38 mouse cellular contexts compared by ENCODE assay signal in the genomic region with DNA sequence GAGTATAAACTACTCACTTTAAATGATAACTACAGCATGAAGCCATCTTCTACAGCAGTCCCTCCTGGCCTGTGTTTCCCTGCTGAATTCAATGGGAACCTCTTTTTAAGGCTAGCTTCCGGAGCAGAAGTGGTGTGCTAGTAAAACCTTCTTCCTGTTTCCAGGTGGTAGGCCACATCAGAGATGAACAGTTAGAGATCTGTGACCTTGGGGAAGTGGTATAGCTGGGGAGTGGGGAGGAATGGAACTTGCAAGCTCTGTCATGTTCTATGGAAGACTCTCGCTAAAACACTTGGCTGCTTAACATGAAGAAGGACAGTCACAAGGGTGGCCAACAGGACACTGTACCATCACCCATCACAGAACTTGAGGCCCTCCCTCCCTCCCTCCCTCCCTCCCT. TPM values are rescaled to one million over a fixed set of nuclear protein-coding genes. Genes with fewer than 3 reads are reported as not detected.
DNase-seq lines count a peak whose midpoint lies in the region; ATAC-seq lines count a peak whose summit lies in the region.
"Had no signal": no experiment of that assay in that cellular context is flagged by ENCODE, and none has a peak within 500 bp of the region (broad histone marks: within the 10 kb centered on the region; RNA-seq: fewer than 3 reads in every experiment).

No protein-coding gene starts in this region.

- no peaks in the 10 kb centered on the region for H3K4me1 ChIP-seq in heart, embryonic 16.5 days (ENCODE audit: control insufficient read depth, insufficient read depth, low read length)
- no peaks in the 10 kb centered on the region for H3K4me1 ChIP-seq in heart, embryonic 10.5 days
- no peaks in the 10 kb centered on the region for H3K4me1 ChIP-seq in kidney, embryonic 16.5 days (ENCODE audit: insufficient read depth, low read length)
- H3K4me1 ChIP-seq: embryonic facial prominence, embryonic 13.5 days; forebrain, embryonic 15.5 days; heart, embryonic 13.5 days; lung, embryonic 15.5 days; megakaryocyte, embryonic 14.5 days had no signal

- no peaks in the 10 kb centered on the region for H3K9me3 ChIP-seq in heart, embryonic 16.5 days (replicated peaks; ENCODE audit: control insufficient read depth, low read length)
- H3K9me3 ChIP-seq in heart, embryonic 10.5 days = no peaks in the 10 kb centered on the region
- H3K9me3 ChIP-seq in kidney, embryonic 16.5 days (ENCODE audit: low read length) = no peaks in the 10 kb centered on the region
- H3K9me3 ChIP-seq: embryonic facial prominence, embryonic 13.5 days; forebrain, embryonic 10.5 days; forebrain, embryonic 15.5 days; heart, embryonic 13.5 days; limb, embryonic 13.5 days; lung, embryonic 15.5 days; midbrain, embryonic 12.5 days; neural tube, embryonic 13.5 days had no signal

- ATAC-seq in heart, embryonic 16.5 days (replicated peaks; ENCODE audit: extremely low read depth, insufficient read depth, low FRiP score) = peak; percentile 56; the same call in 1 of the 2 replicates
- ATAC-seq in common myeloid progenitor, adult 5-6 weeks (replicated peaks; ENCODE audit: low read depth, poor library complexity, severe bottlenecking) = peak; percentile 91
- ATAC-seq in megakaryocyte progenitor cell, adult 5-6 weeks (replicated peaks; ENCODE audit: poor library complexity) = peak; percentile 86
- no peak for ATAC-seq in kidney, embryonic 16.5 days (ENCODE audit: low FRiP score, low TSS enrichment)
- ATAC-seq: forebrain, embryonic 15.5 days; hindbrain, embryonic 16.5 days; intestine, postnatal 0 days had no signal

- no peaks in the 10 kb centered on the region for H3K27me3 ChIP-seq in heart, embryonic 16.5 days (ENCODE audit: control insufficient read depth, insufficient read depth, low read length)
- no peaks in the 10 kb centered on the region for H3K27me3 ChIP-seq in heart, embryonic 10.5 days (ENCODE audit: insufficient read depth, poor library complexity, severe bottlenecking)
- no peaks in the 10 kb centered on the region for H3K27me3 ChIP-seq in kidney, embryonic 16.5 days (ENCODE audit: insufficient read depth, low read length)
- H3K27me3 ChIP-seq: CH12.LX; embryonic facial prominence, embryonic 13.5 days; forebrain, embryonic 15.5 days; heart, embryonic 13.5 days; limb, embryonic 13.5 days; lung, embryonic 15.5 days; megakaryocyte, embryonic 14.5 days; midbrain, embryonic 12.5 days; neural tube, embryonic 13.5 days had no signal

- H3K4me2 ChIP-seq in heart, embryonic 16.5 days (ENCODE audit: low read depth, low read length) = no peak overlapping the region
- H3K4me2 ChIP-seq in kidney, embryonic 16.5 days (replicated peaks; ENCODE audit: low read depth, low read length) = no peak overlapping the region
- H3K4me2 ChIP-seq: embryonic facial prominence, embryonic 13.5 days; forebrain, embryonic 15.5 days; heart, embryonic 13.5 days; limb, embryonic 13.5 days; liver, embryonic 11.5 days; lung, embryonic 15.5 days; midbrain, embryonic 12.5 days; neural tube, embryonic 13.5 days had no signal

- 76% methylated on average over 2 of the region's 2 CpGs for WGBS in heart, embryonic 16.5 days
- 76% methylated on average over 2 of the region's 2 CpGs for WGBS in heart, embryonic 10.5 days
- WGBS in kidney, embryonic 16.5 days = 68% methylated on average over 2 of the region's 2 CpGs

- H3K36me3 ChIP-seq in heart, embryonic 16.5 days (ENCODE audit: control insufficient read depth, insufficient read depth) = no peaks in the 10 kb centered on the region
- H3K36me3 ChIP-seq in heart, embryonic 10.5 days = no peaks in the 10 kb centered on the region
- H3K36me3 ChIP-seq in kidney, embryonic 16.5 days (ENCODE audit: insufficient read depth, low read length) = no peaks in the 10 kb centered on the region
- H3K36me3 ChIP-seq: embryonic facial prominence, embryonic 13.5 days; forebrain, embryonic 10.5 days; forebrain, embryonic 15.5 days; heart, embryonic 13.5 days; limb, embryonic 13.5 days; lung, embryonic 15.5 days; midbrain, embryonic 12.5 days; neural tube, embryonic 13.5 days had no signal

- no peak overlapping the region for H3K9ac ChIP-seq in heart, embryonic 16.5 days (ENCODE audit: low read length)
- H3K9ac ChIP-seq in kidney, embryonic 16.5 days (replicated peaks; ENCODE audit: low read length) = no peak overlapping the region
- H3K9ac ChIP-seq: embryonic facial prominence, embryonic 13.5 days; forebrain, embryonic 15.5 days; heart, embryonic 13.5 days; limb, embryonic 13.5 days; lung, embryonic 15.5 days; midbrain, embryonic 12.5 days; neural tube, embryonic 13.5 days had no signal

- DNase-seq in heart, embryonic 10.5 days (ENCODE audit: low spot score) = no peak
- DNase-seq in thymus, postnatal 25 days = peak; percentile 48
- no peak for DNase-seq in spleen, adult 12 weeks (ENCODE audit: low spot score)
- DNase-seq in B cell, adult 2 months = no peak
- DNase-seq: adrenal gland, postnatal 10 days; cerebellum, adult 8-10 months; cerebellum, postnatal 36 days; gastrocnemius, postnatal 25 days; heart, adult 2 months; heart, postnatal 14 days; kidney, adult 9 months; kidney, postnatal 36 days had no signal

- no peak overlapping the region for H3K27ac ChIP-seq in heart, embryonic 16.5 days (ENCODE audit: low read length)
- no peak overlapping the region for H3K27ac ChIP-seq in heart, embryonic 10.5 days
- H3K27ac ChIP-seq in kidney, embryonic 16.5 days (ENCODE audit: low read length) = no peak overlapping the region
- H3K27ac ChIP-seq: embryonic facial prominence, embryonic 13.5 days; forebrain, embryonic 10.5 days; forebrain, embryonic 15.5 days; heart, adult 2 months; heart, embryonic 13.5 days; layer of hippocampus, adult 2 months; limb, embryonic 13.5 days; lung, embryonic 15.5 days; midbrain, embryonic 12.5 days; neural tube, embryonic 13.5 days; stomach, postnatal 0 days had no signal

- H3K4me3 ChIP-seq in heart, embryonic 16.5 days (ENCODE audit: low read length) = no peak overlapping the region
- H3K4me3 ChIP-seq in heart, embryonic 10.5 days = no peak overlapping the region
- no peak overlapping the region for H3K4me3 ChIP-seq in kidney, embryonic 16.5 days (ENCODE audit: low read length)
- H3K4me3 ChIP-seq: embryonic facial prominence, embryonic 13.5 days; forebrain, embryonic 10.5 days; forebrain, embryonic 15.5 days; heart, adult 2 months; heart, embryonic 13.5 days; layer of hippocampus, adult 2 months; limb, embryonic 13.5 days; lung, embryonic 15.5 days; megakaryocyte, embryonic 14.5 days; midbrain, embryonic 12.5 days; myocyte; neural tube, embryonic 13.5 days had no signal

RNA-seq across cellular contexts. Expression of gene Gys2, which starts 19.6 kb away (rescaled TPM):
- polyA plus RNA-seq in heart, embryonic 16.5 days (2015; fragmentation: Nextera tagmentation; extraction: Ambion mirVana) = 0.11 TPM in 1 of 2 replicates, not detected in the other
- polyA plus RNA-seq in heart, embryonic 10.5 days (2016; fragmentation: Nextera tagmentation; extraction: Ambion mirVana) = 0.05 and 1.4 TPM in 2 replicates
- not detected in 2 replicates for total RNA-seq in common myeloid progenitor, adult 5-6 weeks (2017)
- total RNA-seq in megakaryocyte progenitor cell, adult 5-6 weeks (2015) = not detected in 2 replicates
- total RNA-seq in megakaryocyte progenitor cell, adult 5-6 weeks (2017) = not detected in 2 replicates
- 0.27 TPM in 2 replicates for polyA plus RNA-seq in kidney, embryonic 16.5 days (2015; fragmentation: Nextera tagmentation; extraction: Ambion mirVana)
- total RNA-seq: CH12.LX; ES-E14; gastrocnemius, postnatal 25 days; left cerebral cortex, adult 8-10 months; left cerebral cortex, postnatal 36 days; midbrain, postnatal 0 days had no signal
- polyA plus RNA-seq: embryonic facial prominence, embryonic 13.5 days; forebrain, embryonic 10.5 days; forebrain, embryonic 15.5 days; hindbrain, embryonic 11.5 days; intestine, postnatal 0 days; limb, embryonic 13.5 days; midbrain, embryonic 12.5 days; myocyte; neural tube, embryonic 13.5 days had no signal

RNA-seq across cellular contexts. Expression of gene Spx, which starts 40.1 kb away (rescaled TPM):
- polyA plus RNA-seq in heart, embryonic 16.5 days (2015; fragmentation: Nextera tagmentation; extraction: Ambion mirVana) = 0.31 TPM in 1 of 2 replicates, not detected in the other
- polyA plus RNA-seq in heart, embryonic 10.5 days (2016; fragmentation: Nextera tagmentation; extraction: Ambion mirVana) = 0.52 and 0.83 TPM in 2 replicates
- total RNA-seq in common myeloid progenitor, adult 5-6 weeks (2017) = not detected in 2 replicates
- not detected in 2 replicates for total RNA-seq in megakaryocyte progenitor cell, adult 5-6 weeks (2015)
- total RNA-seq in megakaryocyte progenitor cell, adult 5-6 weeks (2017) = not detected in 2 replicates
- 0.37 and 0.55 TPM in 2 replicates for polyA plus RNA-seq in kidney, embryonic 16.5 days (2015; fragmentation: Nextera tagmentation; extraction: Ambion mirVana)
- total RNA-seq: gastrocnemius, adult 18-20 months; heart, adult 2 months; heart, postnatal 14 days had no signal
- polyA plus RNA-seq: intestine, postnatal 0 days had no signal

RNA-seq across cellular contexts. Expression of gene Ldhb, which starts 54.4 kb away (rescaled TPM):
- 1,732 and 1,779 TPM in 2 replicates for polyA plus RNA-seq in heart, embryonic 16.5 days (2015; fragmentation: Nextera tagmentation; extraction: Ambion mirVana)
- polyA plus RNA-seq in heart, embryonic 10.5 days (2016; fragmentation: Nextera tagmentation; extraction: Ambion mirVana) = 470 and 619 TPM in 2 replicates
- 6.3 and 10.7 TPM in 2 replicates for total RNA-seq in common myeloid progenitor, adult 5-6 weeks (2017)
- 66.8 and 67.4 TPM in 2 replicates for total RNA-seq in megakaryocyte progenitor cell, adult 5-6 weeks (2015)
- total RNA-seq in megakaryocyte progenitor cell, adult 5-6 weeks (2017) = 40.4 and 42.0 TPM in 2 replicates
- 945 and 1,022 TPM in 2 replicates for polyA plus RNA-seq in kidney, embryonic 16.5 days (2015; fragmentation: Nextera tagmentation; extraction: Ambion mirVana)
